Mouse (Mus musculus): ENCODE measurements around the gene St6galnac3.
A peak's percentile ranks its signal among the peaks of the same experiment; 100 is the strongest.

The St6galnac3 gene

GRCm38 (mm10) chr3:153690553-153690952, 34.4 kb downstream of the St6galnac3 start:
- DNase-seq (ENCODE audit: low read depth, low spot score), result no peak

- DNase-seq (ENCODE audit: low read depth, low spot score), result no peak
These were observed 35.1 kb downstream of the St6galnac3 start for GRCm38 (mm10) chr3:153689793-153690291.

- DNase-seq (ENCODE audit: low read depth, low spot score), result no peak
These were observed 37.1 kb downstream of the St6galnac3 start for GRCm38 (mm10) chr3:153687896-153688295.

- no peak for DNase-seq (ENCODE audit: low read depth, low spot score)
These were observed 40.1 kb downstream of the St6galnac3 start for GRCm38 (mm10) chr3:153684909-153685308.

GRCm38 (mm10) chr3:153682303-153682702, 42.7 kb downstream of the St6galnac3 start:
- DNase-seq (ENCODE audit: low read depth, low spot score), result no peak

DNA sequence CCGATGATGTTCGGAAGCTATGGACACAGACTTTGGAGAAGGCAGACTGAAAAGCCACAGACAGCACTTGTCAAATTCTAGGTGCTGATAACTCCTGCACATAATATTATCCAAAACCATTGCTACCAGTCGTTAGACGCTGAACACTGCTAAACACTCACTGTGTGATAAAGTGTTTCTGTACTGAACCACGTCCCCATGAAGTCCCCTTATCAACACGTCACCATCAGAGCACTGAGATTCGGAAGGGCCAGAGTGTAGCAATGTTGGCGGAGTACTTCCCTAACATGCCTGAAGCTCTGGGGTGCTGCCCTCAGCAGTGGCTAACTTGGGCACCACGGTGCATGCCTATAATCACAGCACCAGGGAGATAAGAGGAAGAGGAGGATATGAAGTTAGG, 43.3 kb downstream of the St6galnac3 start:
- DNase-seq (ENCODE audit: low read depth, low spot score), result no peak

- DNase-seq (ENCODE audit: low read depth, low spot score), result no peak
These were observed 49.1 kb downstream of the St6galnac3 start for GRCm38 (mm10) chr3:153675832-153676231.

- DNase-seq (ENCODE audit: low read depth, low spot score), result no peak
These were observed 49.9 kb downstream of the St6galnac3 start for GRCm38 (mm10) chr3:153675073-153675472.

- no peak for DNase-seq (ENCODE audit: low read depth, low spot score)
These were observed 50.6 kb downstream of the St6galnac3 start for GRCm38 (mm10) chr3:153674359-153674758.

DNA sequence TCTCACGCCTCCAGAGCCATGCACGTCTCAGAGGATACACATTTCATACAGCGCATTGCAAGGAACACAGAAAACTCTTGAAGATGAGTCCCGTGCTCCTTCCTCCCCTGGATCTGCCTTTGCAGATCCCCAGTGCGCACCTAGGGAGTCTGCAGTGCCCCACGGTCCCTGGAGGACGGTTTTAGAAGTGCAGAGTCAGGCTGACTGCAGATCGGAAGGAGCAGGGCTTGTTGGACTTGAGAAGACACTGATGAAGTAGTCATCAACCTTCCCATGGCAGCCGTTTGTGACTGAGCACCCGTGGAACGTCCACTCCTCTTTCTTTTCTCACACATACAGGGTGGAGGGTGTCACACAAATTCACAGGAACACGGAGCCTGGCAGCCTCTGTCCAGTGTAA, 51.5 kb downstream of the St6galnac3 start:
- no peak for DNase-seq (ENCODE audit: low read depth, low spot score)

GRCm38 (mm10) chr3:153670953-153671674, 53.9 kb downstream of the St6galnac3 start:
- no peak for DNase-seq (ENCODE audit: low read depth, low spot score)

GRCm38 (mm10) chr3:153669737-153670435, 55.1 kb downstream of the St6galnac3 start:
- no peak for DNase-seq (ENCODE audit: low read depth, low spot score)

DNA sequence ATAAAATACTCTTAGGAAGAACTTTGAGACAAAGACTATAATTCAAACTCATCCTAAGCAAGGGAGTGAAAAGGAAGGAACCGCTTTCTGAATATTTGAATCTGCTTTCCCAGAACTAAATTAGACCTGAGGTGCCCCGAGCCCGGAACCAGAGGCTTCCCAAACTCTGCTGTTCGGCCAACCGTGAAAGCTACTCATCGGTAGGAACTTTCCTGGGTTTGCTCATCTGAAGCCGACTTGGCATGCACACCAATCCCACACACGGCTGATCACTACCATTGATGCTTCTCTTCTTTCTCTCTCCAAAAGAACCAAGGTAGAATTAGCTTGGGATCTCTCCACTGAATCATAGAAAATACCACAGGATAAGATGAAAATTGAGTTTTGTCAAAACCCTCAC, 55.6 kb downstream of the St6galnac3 start:
- DNase-seq (ENCODE audit: low read depth, low spot score), result no peak

DNA sequence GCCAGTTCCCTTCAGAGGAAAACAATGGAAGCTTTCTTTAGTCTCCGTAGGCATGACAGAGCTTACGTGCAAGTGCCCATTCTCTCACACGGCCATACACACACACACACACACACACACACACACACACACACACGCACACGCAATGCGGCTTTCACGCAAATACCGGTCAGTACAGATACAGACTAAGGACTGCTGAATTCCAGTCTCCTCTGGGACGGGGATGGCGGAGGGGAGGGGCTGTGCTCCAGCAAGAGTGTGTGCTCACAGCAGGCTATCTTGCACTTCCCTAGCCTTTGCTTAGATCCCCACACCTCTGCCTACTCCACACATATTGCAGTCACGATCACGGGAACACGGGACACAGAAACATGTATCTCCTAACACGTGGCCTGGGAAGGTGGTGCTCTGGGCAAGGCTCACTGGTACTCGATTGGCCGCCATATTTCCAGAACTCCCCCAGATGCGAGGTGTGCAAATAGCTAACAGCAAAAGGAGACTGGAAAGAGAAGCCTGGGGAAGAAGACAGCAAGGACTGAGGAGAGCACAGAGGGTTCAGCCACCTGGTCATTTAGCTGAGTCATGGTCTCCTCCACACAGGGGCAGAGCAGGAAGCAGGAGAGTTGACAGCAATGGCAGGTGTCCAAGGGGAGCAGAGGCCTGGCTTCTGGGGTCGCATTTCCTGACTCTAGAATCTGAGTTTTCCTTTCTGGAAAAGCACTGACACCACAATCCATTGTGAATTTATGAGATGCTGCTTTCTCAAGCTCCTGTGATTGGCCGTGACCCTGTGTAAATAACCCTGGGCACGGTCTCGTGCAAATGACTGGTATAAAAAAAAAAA, 56.3 kb downstream of the St6galnac3 start:
- DNase-seq (ENCODE audit: low read depth, low spot score), result no peak

DNA sequence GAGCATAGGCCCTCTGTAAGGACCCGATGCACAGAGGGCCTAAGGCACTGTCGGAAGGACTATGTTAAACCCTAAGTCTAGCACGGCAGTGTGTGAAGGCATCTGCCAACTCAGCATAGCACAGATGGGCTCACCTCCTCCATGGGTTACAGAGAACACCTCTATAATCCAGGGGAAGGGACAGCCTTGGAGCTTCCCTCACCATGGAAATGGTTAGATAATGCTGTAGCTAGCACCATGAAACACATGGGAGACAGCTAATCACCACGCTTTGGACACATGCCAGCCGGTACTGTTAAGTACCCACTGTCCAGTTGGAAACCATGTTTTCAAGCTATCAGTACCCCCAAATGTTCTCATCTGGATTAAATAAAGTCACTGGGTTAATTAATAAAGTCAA, 60.3 kb downstream of the St6galnac3 start:
- no peak for DNase-seq (ENCODE audit: low read depth, low spot score)

GRCm38 (mm10) chr3:153663841-153664427, 61.0 kb downstream of the St6galnac3 start:
- DNase-seq (ENCODE audit: low read depth, low spot score), result no peak

DNA sequence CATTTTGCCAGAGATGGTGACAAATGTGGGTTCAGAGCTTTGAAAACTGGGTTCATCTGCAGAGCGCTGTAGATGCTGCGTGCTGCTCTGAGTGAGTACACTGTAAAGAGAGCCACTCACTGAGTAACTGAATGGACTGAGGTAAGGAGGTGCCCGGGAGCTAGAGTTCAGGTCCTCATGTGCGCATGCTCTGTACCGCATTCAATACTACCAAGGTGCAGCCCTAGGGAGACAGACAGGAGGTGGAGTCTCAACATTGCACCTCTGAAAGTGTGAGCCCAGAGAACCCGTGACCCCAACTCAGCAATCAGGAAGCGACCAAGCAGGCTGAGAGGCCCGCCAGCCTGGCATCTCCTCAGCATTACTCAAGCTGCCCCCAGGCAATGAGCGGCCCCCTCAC, 62.2 kb downstream of the St6galnac3 start:
- no peak for DNase-seq (ENCODE audit: low read depth, low spot score)

DNA sequence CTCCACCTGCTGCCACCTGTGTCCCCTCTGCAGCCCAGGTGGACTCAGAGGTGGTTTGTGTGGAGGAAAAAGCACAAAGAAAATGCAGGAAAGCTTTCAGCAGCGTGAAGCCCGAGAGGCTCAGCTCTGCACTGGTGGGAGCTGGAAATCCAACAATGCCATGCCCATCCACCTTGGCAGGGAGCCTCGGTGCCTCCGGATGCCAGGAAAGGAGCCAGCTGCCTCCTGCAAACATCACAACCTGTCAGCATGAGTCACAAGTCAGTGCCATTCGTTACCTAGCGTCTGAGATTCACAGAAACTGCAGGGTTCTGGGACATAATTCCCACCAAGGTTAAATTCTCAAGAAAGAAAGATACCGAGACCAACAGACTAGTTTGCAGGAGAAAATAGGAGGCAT, 63.0 kb downstream of the St6galnac3 start:
- DNase-seq (ENCODE audit: low read depth, low spot score), result no peak

GRCm38 (mm10) chr3:153659575-153660168, 65.3 kb downstream of the St6galnac3 start:
- DNase-seq (ENCODE audit: low read depth, low spot score), result no peak

GRCm38 (mm10) chr3:153658051-153658777, 66.8 kb downstream of the St6galnac3 start:
- no peak for DNase-seq (ENCODE audit: low read depth, low spot score)

- DNase-seq (ENCODE audit: low read depth, low spot score), result peak; percentile 33
These were observed 69.9 kb downstream of the St6galnac3 start for GRCm38 (mm10) chr3:153655071-153655470.

All from retina, adult 2 months (tissue).